Mouse (Mus musculus): ENCODE measurements around the gene Slc38a4.
A peak's percentile ranks its signal among the peaks of the same experiment; 100 is the strongest.

Gene Slc38a4

GRCm38 (mm10) chr15:97019323-97019722 is 36.4 kb downstream of the Slc38a4 start:
- no peak for DNase-seq (ENCODE audit: low read depth, low spot score)

- DNase-seq (ENCODE audit: low read depth, low spot score): no peak
Measured at GRCm38 (mm10) chr15:97017195-97017594, 38.6 kb downstream of the Slc38a4 start.

GRCm38 (mm10) chr15:97015036-97015596 is 40.6 kb downstream of the Slc38a4 start:
- no peak for DNase-seq (ENCODE audit: low read depth, low spot score)

- no peak for DNase-seq (ENCODE audit: low read depth, low spot score)
Measured at GRCm38 (mm10) chr15:97011599-97012372, 44.0 kb downstream of the Slc38a4 start.

- no peak for DNase-seq (ENCODE audit: low read depth, low spot score)
Measured at GRCm38 (mm10) chr15:97009271-97009670, 46.5 kb downstream of the Slc38a4 start.

- DNase-seq (ENCODE audit: low read depth, low spot score): peak; percentile 63
Measured at GRCm38 (mm10) chr15:97005631-97006234, 50.0 kb downstream of the Slc38a4 start.

- DNase-seq (ENCODE audit: low read depth, low spot score): no peak
Measured at GRCm38 (mm10) chr15:97004525-97004867, 51.3 kb downstream of the Slc38a4 start.

GRCm38 (mm10) chr15:97003851-97004524 is 51.8 kb downstream of the Slc38a4 start:
- DNase-seq (ENCODE audit: low read depth, low spot score): peak; percentile 87

GRCm38 (mm10) chr15:97003186-97003585 is 52.6 kb downstream of the Slc38a4 start:
- DNase-seq (ENCODE audit: low read depth, low spot score): peak; percentile 24

GRCm38 (mm10) chr15:97002752-97003151 is 53.0 kb downstream of the Slc38a4 start:
- DNase-seq (ENCODE audit: low read depth, low spot score): no peak

- no peak for DNase-seq (ENCODE audit: low read depth, low spot score)
Measured at GRCm38 (mm10) chr15:97001886-97002285, 53.9 kb downstream of the Slc38a4 start.

- peak; percentile 26 for DNase-seq (ENCODE audit: low read depth, low spot score)
Measured at GRCm38 (mm10) chr15:97001416-97001815, 54.3 kb downstream of the Slc38a4 start.

GRCm38 (mm10) chr15:97000319-97001251 is 55.2 kb downstream of the Slc38a4 start:
- DNase-seq (ENCODE audit: low read depth, low spot score): no peak

- no peak for DNase-seq (ENCODE audit: low read depth, low spot score)
Measured at GRCm38 (mm10) chr15:96999401-96999800, 56.4 kb downstream of the Slc38a4 start.

GRCm38 (mm10) chr15:96985618-96986017 is 70.1 kb downstream of the Slc38a4 start:
- no peak for DNase-seq (ENCODE audit: low read depth, low spot score)

GRCm38 (mm10) chr15:96983581-96984330 is 72.0 kb downstream of the Slc38a4 start:
- DNase-seq (ENCODE audit: low read depth, low spot score): no peak

GRCm38 (mm10) chr15:96975125-96975524 is 80.6 kb downstream of the Slc38a4 start:
- no peak for DNase-seq (ENCODE audit: low read depth, low spot score)

GRCm38 (mm10) chr15:96974131-96974530 is 81.6 kb downstream of the Slc38a4 start:
- no peak for DNase-seq (ENCODE audit: low read depth, low spot score)

- DNase-seq (ENCODE audit: low read depth, low spot score): no peak
Measured at GRCm38 (mm10) chr15:96973370-96973769, 82.4 kb downstream of the Slc38a4 start.

GRCm38 (mm10) chr15:96972706-96973274 is 83.0 kb downstream of the Slc38a4 start:
- DNase-seq (ENCODE audit: low read depth, low spot score): no peak
